8 mouse cellular contexts compared by ENCODE assay signal in genomic region chr1:55027253-55027801, GRCm38 (mm10). TPM values are rescaled to one million over a fixed set of nuclear protein-coding genes. Genes with fewer than 3 reads are reported as not detected.
DNase-seq lines count a peak whose midpoint lies in the region; ATAC-seq lines count a peak whose summit lies in the region.

Gene Sf3b1, minus strand, starts transcription at chr1:55027481.

- H3K27me3 ChIP-seq in hindbrain, embryonic 11.5 days (ENCODE audit: control insufficient read depth, insufficient read depth, low read length) = no peaks in the 10 kb centered on the region

- H3K4me1 ChIP-seq in hindbrain, embryonic 11.5 days (replicated peaks; ENCODE audit: control insufficient read depth, insufficient read depth, low read length) = no peaks in the 10 kb centered on the region

- H3K4me2 ChIP-seq in hindbrain, embryonic 11.5 days (replicated peaks; ENCODE audit: low read depth, low read length) = peak within 1 kb of the TSS; percentile 82

- peak within 1 kb of the TSS; percentile 77 for H3K27ac ChIP-seq in hindbrain, embryonic 11.5 days (ENCODE audit: low read depth, low read length)

- peak; percentile 99 for ATAC-seq in hindbrain, embryonic 11.5 days (ENCODE audit: low FRiP score)

- 2% methylated on average over 42 of the region's 46 CpGs for WGBS in hindbrain, embryonic 11.5 days

- 0 out of 2 replicates have a peak, but pooled peaks cover 3% of the 10 kb centered on the region for H3K36me3 ChIP-seq in hindbrain, embryonic 11.5 days (ENCODE audit: control insufficient read depth, insufficient read depth, low read length)

- peak within 1 kb of the TSS; percentile 98 for H3K9ac ChIP-seq in hindbrain, embryonic 11.5 days (ENCODE audit: low read depth, low read length)

- peak; percentile 99 for DNase-seq in Muller cell, postnatal 12 days (ENCODE audit: inconsistent ontology term)
- DNase-seq in cerebellum, adult 9-11 months = peak; percentile 97
- DNase-seq in frontal cortex, adult 2 months (ENCODE audit: extremely low spot score in 1 of 2, low spot score in 1 of 2) = peak; percentile 90 to 97
- peak; percentile 99 for DNase-seq in hindbrain, embryonic 11.5 days (ENCODE audit: low spot score)
- DNase-seq in layer of hippocampus, postnatal 10 days (ENCODE audit: low spot score in 2 of 2) = peak; percentile 90 to 93
- peak; percentile 97 for DNase-seq in lung, postnatal 10 days
- peak; percentile 94 for DNase-seq in ovary, postnatal 36 days (ENCODE audit: low spot score)
- DNase-seq in thymus, postnatal 25 days = peak; percentile 94

- H3K9me3 ChIP-seq in hindbrain, embryonic 11.5 days (ENCODE audit: control insufficient read depth, low read length) = no peaks in the 10 kb centered on the region

- peak within 1 kb of the TSS; percentile 97 for H3K4me3 ChIP-seq in hindbrain, embryonic 11.5 days (ENCODE audit: low read depth, low read length)

RNA-seq across cellular contexts. Expression of gene Sf3b1, which starts in this region (rescaled TPM):
- 188 and 205 TPM in 2 replicates for polyA plus RNA-seq in frontal cortex, adult 2 months (2012; rRNA removed)
- polyA plus RNA-seq in hindbrain, embryonic 11.5 days (2014; fragmentation: Nextera tagmentation; extraction: Ambion mirVana) = 366 and 384 TPM in 2 replicates
- total RNA-seq in layer of hippocampus, postnatal 10 days (2021) = 100 to 1,000 TPM; 168 to 180 TPM

Comparison
In these comparisons a context has a peak if more than half of its experiments do, and no peak if none do; other contexts are left out.
1. Peak in every context shown above with its lines: DNase-seq, ATAC-seq, H3K4me3 ChIP-seq and H3K27ac ChIP-seq.